Mouse (Mus musculus) pancreas, adult 10 weeks (tissue): ENCODE measurements around the gene Pnpla7. TPM values are rescaled to one million over a fixed set of nuclear protein-coding genes. Genes with fewer than 3 reads are reported as not detected.

Source experiments
- polyA plus RNA-seq: library from polyadenylated mRNA; stranded (reverse); fragments of 350-450 nt; fragmentation: Illumina TruSeq; extraction: RNeasy Lipid Tissue Mini Kit (QIAGEN cat#74804); gene quantifications from one replicate; pipeline ENCODE4 v1.2.3, GENCODE M21; 2015; ENCODE audit warnings: low read depth, low replicate concordance; ENCODE audit not compliant: insufficient read depth

Pnpla7 gene
- polyA plus RNA-seq: 12.8 TPM

GRCm38 (mm10) chr2:24975704-24976297 lies at the start of gene Pnpla7:
TSS of gene Pnpla7 (plus strand) at chr2:24976033.

DNA sequence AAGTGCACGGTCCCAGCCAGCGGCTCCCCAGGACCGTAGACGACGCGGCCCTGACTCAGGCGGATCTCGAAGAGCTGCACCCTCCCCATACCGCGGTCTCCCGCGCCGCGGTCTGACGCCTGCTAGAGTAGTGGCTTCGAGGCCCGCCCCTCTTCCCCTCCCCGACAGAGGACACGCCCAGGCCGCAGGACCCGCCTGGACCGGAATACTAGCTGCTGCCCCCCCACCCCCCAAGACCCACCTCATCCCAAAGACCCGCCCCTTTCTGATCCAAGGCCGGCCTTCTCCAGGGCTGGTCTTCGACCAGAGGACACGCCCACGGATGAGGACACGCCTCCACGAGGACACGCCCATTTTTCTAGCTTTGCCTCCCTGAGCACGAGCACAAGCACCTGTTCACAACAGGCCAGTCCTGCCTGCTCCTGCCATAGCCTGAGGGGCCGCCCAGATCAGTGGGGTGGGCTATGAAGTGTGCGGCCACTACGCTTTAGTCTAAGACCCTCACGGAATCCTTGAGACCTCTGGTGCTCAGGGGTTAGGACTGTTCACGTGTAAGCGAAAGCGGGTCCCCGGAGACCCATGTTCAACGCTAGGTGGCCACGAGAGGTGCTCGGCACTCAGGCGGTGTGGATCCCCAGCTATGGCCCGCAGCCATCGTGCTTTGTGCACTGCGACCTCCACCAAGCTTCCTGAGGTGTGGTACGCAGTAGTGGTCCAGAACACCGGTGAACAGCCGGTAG lies 40.6 kb upstream of the Pnpla7 start, which contains the start of gene Arrdc1:
TSS of gene Arrdc1 (minus strand) at position 196 of the 740 bp plus-strand sequence.

DNA sequence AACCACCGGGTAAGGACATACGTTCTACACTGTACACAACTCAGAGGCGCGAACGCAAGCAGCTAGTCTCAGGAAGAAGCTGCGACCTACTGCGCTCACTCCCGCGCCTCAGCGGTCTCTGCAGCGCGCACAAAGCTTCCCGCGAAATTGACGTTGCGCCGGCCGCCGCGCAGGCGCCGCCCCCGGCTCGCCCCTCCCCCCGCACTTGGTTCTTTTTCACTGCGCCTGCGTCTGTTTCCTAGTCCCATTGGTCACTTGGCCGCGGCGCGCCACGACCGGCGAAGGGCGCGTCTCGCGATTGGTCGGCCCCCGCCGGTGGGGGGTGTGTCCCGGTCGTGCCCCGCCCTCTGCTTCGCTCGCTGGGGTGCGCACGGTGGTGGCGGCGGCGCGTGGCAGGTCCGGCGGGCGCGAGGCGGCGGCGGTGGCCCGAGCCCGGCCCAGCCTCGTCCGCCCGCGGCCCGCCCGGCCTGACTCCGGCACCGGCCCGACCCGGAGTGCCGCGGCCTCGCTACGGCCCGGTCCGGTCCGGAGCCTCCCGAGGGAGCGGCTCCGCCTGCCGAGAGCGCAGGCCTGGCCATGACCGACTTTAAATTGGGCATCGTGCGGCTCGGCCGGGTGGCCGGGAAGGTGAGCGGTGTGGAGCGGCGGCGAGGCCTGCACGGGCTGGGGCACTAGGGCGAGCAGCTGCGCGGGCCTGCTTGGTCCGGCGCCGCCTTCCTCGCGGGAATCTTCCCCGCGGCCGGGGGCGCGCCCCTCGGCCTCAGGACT lies 26.2 kb upstream of the Pnpla7 start, which contains the start of gene Zmynd19:
TSS of gene Zmynd19 (plus strand) at position 372 of the 768 bp plus-strand sequence.

DNA sequence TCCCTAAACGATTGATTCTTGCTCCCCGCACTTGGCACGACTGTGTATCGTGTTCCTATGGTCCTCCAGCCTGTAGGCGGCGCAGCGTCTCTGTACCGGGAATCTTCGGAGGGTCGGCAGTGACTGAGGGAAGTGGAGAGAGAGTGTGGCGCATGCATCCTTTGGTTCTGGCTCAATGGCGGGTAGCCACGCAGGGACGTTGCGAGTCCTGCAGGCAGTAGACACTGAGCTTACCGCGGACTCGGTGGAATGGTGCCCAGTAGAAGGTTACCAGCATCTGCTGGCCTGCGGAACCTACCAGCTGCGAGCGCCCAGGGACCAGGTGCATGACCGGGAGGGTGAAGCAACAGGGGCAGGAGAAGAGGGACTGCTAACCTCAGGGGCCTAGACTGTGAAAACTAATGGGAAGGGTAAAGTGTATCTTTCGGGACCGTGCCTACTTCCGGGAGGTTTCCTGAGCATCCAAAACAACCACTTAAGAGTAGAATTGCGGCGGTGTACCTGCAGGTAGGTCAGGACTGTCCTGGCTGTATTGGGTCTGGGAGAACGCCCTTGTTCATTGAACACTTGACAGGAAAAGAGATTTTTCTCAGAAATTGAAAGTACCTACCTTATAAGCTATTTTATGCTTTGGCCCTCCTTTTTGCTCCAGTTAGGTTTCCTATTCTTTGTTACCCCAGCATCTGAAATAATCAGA lies 13.4 kb upstream of the Pnpla7 start, which contains the start of gene Dph7:
TSS of gene Dph7 (plus strand) at position 97 of the 697 bp plus-strand sequence.

GRCm38 (mm10) chr2:24974906-24975703 lies 728 bp upstream of the Pnpla7 start, which contains the start of gene Mrpl41:
TSS of gene Mrpl41 (minus strand) at chr2:24975098.

GRCm38 (mm10) chr2:25054221-25055067 lies 78.6 kb downstream of the Pnpla7 start, which contains the start of gene Nsmf:
TSS of gene Nsmf (plus strand) at chr2:25054355.

DNA sequence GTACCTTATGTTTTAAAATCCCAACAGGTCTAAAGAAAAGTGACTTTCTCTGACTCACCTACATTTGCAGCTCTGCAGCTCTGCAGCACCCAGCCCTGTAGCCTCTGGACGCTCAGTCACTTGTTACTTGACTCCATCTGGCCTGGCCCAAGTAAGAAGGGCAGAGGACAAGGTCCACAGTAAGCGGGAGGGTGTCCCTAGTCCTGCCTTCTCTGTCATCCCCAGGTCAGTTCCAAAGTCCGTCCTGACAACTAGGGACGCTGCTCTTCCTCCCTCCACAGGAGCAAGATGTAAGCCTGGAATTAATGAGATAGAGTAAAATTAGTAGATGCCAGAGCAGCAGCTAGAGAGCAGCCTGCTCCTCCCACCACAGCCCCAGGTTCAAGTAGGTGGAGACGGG lies 104.2 kb downstream of the Pnpla7 start, which contains the start of gene Entpd8:
TSS of gene Entpd8 (plus strand) at position 229 of the 400 bp plus-strand sequence.

DNA sequence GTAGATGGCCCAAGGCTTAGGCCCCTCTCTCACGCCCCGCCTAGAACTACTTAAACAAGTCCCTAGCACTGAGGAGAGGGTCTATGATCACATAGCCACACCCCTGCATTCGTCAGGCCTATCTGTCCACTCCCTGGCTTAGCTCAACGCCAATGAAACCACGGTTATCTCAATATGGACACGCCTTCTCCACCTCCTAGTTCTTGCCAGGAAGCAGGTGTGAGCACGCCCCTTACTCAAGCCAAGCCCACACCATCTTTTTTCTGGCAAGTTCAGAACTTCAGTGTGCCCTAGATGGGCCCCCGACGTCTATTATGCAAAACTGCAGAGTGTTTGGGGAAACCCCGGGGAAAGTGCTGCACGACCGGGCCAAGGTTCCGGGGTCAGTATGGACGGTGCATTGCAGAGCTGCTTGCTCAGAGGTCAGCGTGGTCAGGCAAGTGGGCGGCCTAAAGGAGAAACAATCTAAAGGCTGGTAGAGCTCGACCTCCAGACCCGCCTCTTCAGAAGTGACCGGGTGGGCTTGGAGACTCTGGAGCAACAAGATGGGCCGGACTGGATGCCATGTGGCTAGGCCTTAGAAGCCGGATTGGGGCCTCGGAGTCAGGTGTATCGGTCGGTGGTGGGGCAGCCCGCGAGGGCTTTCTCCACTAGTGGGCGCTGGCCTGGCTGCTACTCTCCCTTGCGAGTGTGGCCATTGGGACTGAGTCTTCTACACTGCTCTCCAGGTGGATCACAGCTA lies 119.4 kb downstream of the Pnpla7 start, which contains the start of gene Noxa1:
TSS of gene Noxa1 (minus strand) at position 41 of the 742 bp plus-strand sequence.

Other genes starting within 250 kb of the Pnpla7 start
- 0.70 TPM for gene Cacna1b, start 212.9 kb upstream of the Pnpla7 start, polyA plus RNA-seq
- gene Ehmt1, start 56.4 kb upstream of the Pnpla7 start, polyA plus RNA-seq: 9.9 TPM
- gene Arrdc1, start 40.8 kb upstream of the Pnpla7 start, polyA plus RNA-seq: 12.7 TPM
- 1.6 TPM for gene Zmynd19, start 26.2 kb upstream of the Pnpla7 start, polyA plus RNA-seq
- 4.7 TPM for gene Dph7, start 13.6 kb upstream of the Pnpla7 start, polyA plus RNA-seq
- 8.3 TPM for gene Mrpl41, start 935 bp upstream of the Pnpla7 start, polyA plus RNA-seq
- 18.6 TPM for gene Nsmf, start 78.3 kb downstream of the Pnpla7 start, polyA plus RNA-seq
- not detected for gene Entpd8, start 104.3 kb downstream of the Pnpla7 start, polyA plus RNA-seq
- gene Noxa1, start 119.1 kb downstream of the Pnpla7 start, polyA plus RNA-seq: not detected
- gene Nrarp, start 204.7 kb downstream of the Pnpla7 start, polyA plus RNA-seq: 5.7 TPM
- gene Tor4a, start 220.9 kb downstream of the Pnpla7 start, polyA plus RNA-seq: 4.7 TPM
- gene Nelfb, start 235.5 kb downstream of the Pnpla7 start, polyA plus RNA-seq: 17.7 TPM
- gene Stpg3, start 238.6 kb downstream of the Pnpla7 start, polyA plus RNA-seq: not detected
- not detected for gene Fam166a, start 242.7 kb downstream of the Pnpla7 start, polyA plus RNA-seq
- gene Tubb4b, start 248.7 kb downstream of the Pnpla7 start, polyA plus RNA-seq: 52.2 TPM